Mouse (Mus musculus) heart, postnatal 0 days (tissue): Measurements from ENCODE around the gene Daglb. TPM values are rescaled to one million over a fixed set of nuclear protein-coding genes. Genes with fewer than 3 reads are reported as not detected.

ENCODE experiments used
- ATAC-seq: fragments of 200-750 bp; cut with Nextera tagmentation; 2 replicates; pipeline ENCODE4 v1.8.0; 2017; ENCODE audit warnings: low read depth, moderate number of reproducible peaks, moderate library complexity; ENCODE audit not compliant: insufficient read depth
- DNase-seq: peaks from one replicate; pipeline ENCODE4 v3.0.0-alpha.2; 2016; ENCODE audit warnings: low spot score
- H3K27ac ChIP-seq: fragments of 300-500 bp; sonication (generic); 2 replicates; pipeline ENCODE4 v1.5.1; 2014; ENCODE audit warnings: low read depth, mild to moderate bottlenecking
- H3K27me3 ChIP-seq: fragments of 300-500 bp; sonication (generic); 2 replicates; pipeline ENCODE4 v1.6.1; 2014; ENCODE audit warnings: low read length, mixed read lengths; ENCODE audit not compliant: control insufficient read depth, insufficient read depth
- H3K36me3 ChIP-seq: fragments of 300-500 bp; sonication (generic); replicated peaks from 2 replicates; pipeline ENCODE4 v1.6.1; 2014; ENCODE audit warnings: low read length, mixed read lengths; ENCODE audit not compliant: control insufficient read depth, insufficient read depth
- H3K4me1 ChIP-seq: fragments of 300-500 bp; sonication (generic); 2 replicates; pipeline ENCODE4 v1.6.1; 2014; ENCODE audit warnings: antibody characterized with exemption; ENCODE audit not compliant: control insufficient read depth, insufficient read depth
- H3K4me2 ChIP-seq: fragments of 300-500 bp; sonication (generic); 2 replicates; pipeline ENCODE4 v1.6.1; 2014; ENCODE audit warnings: low read depth, mild to moderate bottlenecking, low read length, moderate library complexity
- H3K4me3 ChIP-seq: fragments of 300-500 bp; sonication (generic); 2 replicates; pipeline ENCODE4 v1.5.1; 2014; ENCODE audit warnings: low read depth, low read length
- H3K9ac ChIP-seq: fragments of 300-500 bp; sonication (generic); replicated peaks from 2 replicates; pipeline ENCODE4 v1.6.1; 2014; ENCODE audit warnings: low read depth, low read length, mixed read lengths
- H3K9me3 ChIP-seq: fragments of 300-500 bp; sonication (generic); replicated peaks from 2 replicates; pipeline ENCODE4 v1.6.1; 2016; ENCODE audit warnings: low read length; ENCODE audit not compliant: control insufficient read depth
- CTCF ChIP-seq: IDR thresholded peaks from 2 replicates; pipeline ENCODE4 v1.5.1; 2016; ENCODE audit warnings: antibody characterized with exemption, control low read depth, low read depth
- EP300 ChIP-seq: IDR thresholded peaks from 2 replicates; pipeline ENCODE4 v1.6.1; 2016; ENCODE audit warnings: antibody characterized with exemption, low read depth
- WGBS: fragments of 180-500 bp; shearing (Covaris S2); extraction: QIAGEN DNeasy Blood & Tissue Kit; methylation state at CpG from one replicate; pipeline ENCODE4 v1.1.7; 2014; 5-methylcytosine and 5-hydroxymethylcytosine counted together
- polyA plus RNA-seq: library from polyadenylated mRNA; unstranded; fragments of >200 nt; fragmentation: Nextera tagmentation; extraction: Ambion mirVana; gene quantifications from 2 replicates; pipeline ENCODE4 v1.2.1, GENCODE M21; 2015
- total RNA-seq: library from RNA; depleted of rRNA; stranded (reverse); fragments of >200 nt; gene quantifications from 2 replicates; pipeline ENCODE4 v1.2.3, GENCODE M21; 2014; ENCODE audit warnings: low replicate concordance

Gene Daglb
- total and polyA plus RNA-seq, 2 experiments from 2014 or later: 8.0 to 11.3 TPM

DNA sequence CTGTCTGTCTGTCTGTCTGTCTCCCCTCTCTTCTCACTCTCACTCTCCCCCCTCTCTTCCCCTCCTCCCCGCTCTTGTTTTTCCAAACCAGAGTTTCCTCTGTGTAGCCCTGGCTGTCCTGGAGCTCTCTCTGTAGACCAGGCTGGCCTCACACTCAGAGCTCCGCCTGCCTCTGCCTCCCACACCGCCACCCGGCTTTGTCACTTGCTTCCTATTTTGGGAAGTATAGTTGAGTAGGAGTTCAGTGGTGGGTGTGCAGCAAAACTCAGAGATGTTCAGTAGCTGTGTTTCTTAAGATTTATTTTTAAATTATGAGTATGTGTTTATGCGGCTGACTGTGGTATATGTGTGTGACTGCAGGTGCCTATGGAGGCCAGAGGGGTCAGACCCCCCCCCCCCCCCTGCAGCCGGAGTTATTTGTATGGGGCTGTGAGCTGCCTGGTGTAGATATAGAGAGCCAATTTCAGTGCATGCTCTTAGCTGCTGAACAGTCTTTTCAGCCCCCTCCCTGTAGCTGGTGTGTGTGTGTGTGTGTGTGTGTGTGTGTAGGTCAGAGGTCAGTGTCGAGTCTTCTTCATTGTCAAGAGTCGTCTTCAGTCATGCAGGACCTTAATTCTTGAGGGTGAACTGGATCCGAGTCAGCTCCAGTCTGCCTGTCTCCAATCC, 7.7 kb downstream of the Daglb start:
- no peak for TF ChIP-seq EP300
- no peak for TF ChIP-seq CTCF
- no peak for DNase-seq
- Histone ChIP-seq H3K4me2 (no peak overlapping the region), H3K36me3 (peaks cover 32% of the 10 kb centered on the region), H3K4me3 (no peak overlapping the region), H3K27me3 (no peaks in the 10 kb centered on the region), H3K9me3 (no peaks in the 10 kb centered on the region), H3K4me1 (no peaks in the 10 kb centered on the region), H3K27ac (no peak overlapping the region), H3K9ac (no peak overlapping the region)
- 74% methylated on average over 9 of the region's 9 CpGs for WGBS
- ATAC-seq: no peak

- no peaks in the 10 kb centered on the region for H3K27me3 ChIP-seq
- H3K9ac ChIP-seq: no peak overlapping the region
- DNase-seq: no peak
- no peak for TF ChIP-seq EP300
- no peak for TF ChIP-seq CTCF
- H3K9me3 ChIP-seq: no peaks in the 10 kb centered on the region
- no peak for ATAC-seq
- H3K36me3 ChIP-seq: peaks cover 45% of the 10 kb centered on the region
- H3K4me2 ChIP-seq: no peak overlapping the region
- H3K4me1 ChIP-seq: no peaks in the 10 kb centered on the region
- 74% methylated on average over 20 of the region's 20 CpGs for WGBS
- no peak overlapping the region for H3K27ac ChIP-seq
- no peak overlapping the region for H3K4me3 ChIP-seq
Measured at GRCm38 (mm10) chr5:143475153-143475844, 10.9 kb downstream of the Daglb start.

GRCm38 (mm10) chr5:143476013-143476412, 11.6 kb downstream of the Daglb start:
- Histone ChIP-seq H3K27me3 (no peaks in the 10 kb centered on the region), H3K36me3 (peaks cover 45% of the 10 kb centered on the region), H3K27ac (no peak overlapping the region), H3K4me1 (no peaks in the 10 kb centered on the region), H3K9ac (no peak overlapping the region), H3K9me3 (no peaks in the 10 kb centered on the region), H3K4me2 (no peak overlapping the region), H3K4me3 (no peak overlapping the region)
- DNase-seq: no peak
- no peak for ATAC-seq
- TF ChIP-seq EP300 (no peak), CTCF (no peak)
- WGBS: 87% methylated on average over 6 of the region's 6 CpGs

DNA sequence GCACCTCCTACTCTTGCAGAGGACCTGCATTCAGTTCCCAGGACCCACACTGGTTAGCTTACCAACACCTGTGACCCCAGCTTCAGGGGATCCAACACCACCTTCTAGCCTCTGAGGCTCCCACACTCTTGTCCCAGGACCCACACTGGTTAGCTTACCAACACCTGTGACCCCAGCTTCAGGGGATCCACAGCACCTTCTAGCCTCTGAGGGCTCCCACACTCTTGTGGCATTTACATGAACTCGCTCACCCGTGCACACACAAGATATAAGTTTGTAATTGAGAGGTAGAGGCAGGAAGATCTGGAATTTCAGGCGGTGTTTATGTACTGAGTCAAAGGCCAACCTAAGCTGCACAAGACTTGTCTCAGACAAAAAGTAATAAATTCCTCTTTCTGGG, 13.5 kb downstream of the Daglb start:
- H3K4me1 ChIP-seq: no peaks in the 10 kb centered on the region
- TF ChIP-seq CTCF (no peak), EP300 (no peak)
- no peaks in the 10 kb centered on the region for H3K27me3 ChIP-seq
- DNase-seq: no peak
- no peak for ATAC-seq
- no peak overlapping the region for H3K27ac ChIP-seq
- H3K4me2 ChIP-seq: no peak overlapping the region
- H3K9ac ChIP-seq: no peak overlapping the region
- no peak overlapping the region for H3K4me3 ChIP-seq
- H3K9me3 ChIP-seq: no peaks in the 10 kb centered on the region
- 91% methylated on average over 3 of the region's 3 CpGs for WGBS
- H3K36me3 ChIP-seq: peaks cover 44% of the 10 kb centered on the region

GRCm38 (mm10) chr5:143484955-143485354, 20.6 kb downstream of the Daglb start:
- Histone ChIP-seq H3K4me2 (no peak overlapping the region), H3K9ac (no peak overlapping the region), H3K27ac (no peak overlapping the region), H3K36me3 (peaks cover 24% of the 10 kb centered on the region; the same call in 1 of the 2 replicates), H3K4me3 (no peak overlapping the region), H3K27me3 (no peaks in the 10 kb centered on the region), H3K4me1 (no peaks in the 10 kb centered on the region), H3K9me3 (no peaks in the 10 kb centered on the region)
- ATAC-seq (no peak), DNase-seq (no peak)
- 78% methylated on average over 5 of the region's 5 CpGs for WGBS
- TF ChIP-seq CTCF (no peak), EP300 (no peak)

DNA sequence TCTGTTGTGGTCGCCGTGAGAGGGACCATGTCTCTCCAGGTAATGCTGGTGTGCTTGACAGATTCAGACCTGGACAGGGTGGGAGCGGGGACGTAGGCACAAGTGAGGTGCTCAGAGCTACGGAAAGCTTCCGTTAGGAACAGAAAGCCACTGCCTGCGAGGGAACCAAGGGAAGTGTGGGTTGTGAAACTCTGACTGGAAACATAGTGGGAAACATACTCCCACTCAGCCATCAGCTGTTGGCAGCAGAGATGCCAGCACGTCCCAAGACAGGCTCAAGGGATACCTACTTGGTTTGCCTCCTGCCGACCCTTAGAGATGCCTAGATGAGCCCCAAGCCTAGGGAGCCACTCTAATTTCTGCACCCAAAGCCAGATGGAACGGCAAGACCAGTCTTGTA, 22.8 kb downstream of the Daglb start:
- H3K4me2 ChIP-seq: no peak overlapping the region
- no peak overlapping the region for H3K27ac ChIP-seq
- H3K4me3 ChIP-seq: no peak overlapping the region
- H3K9ac ChIP-seq: no peak overlapping the region
- WGBS: 84% methylated on average over 10 of the region's 10 CpGs
- TF ChIP-seq EP300: no peak
- no peak for TF ChIP-seq CTCF
- DNase-seq (no peak), ATAC-seq (no peak)
- H3K36me3 ChIP-seq: peaks cover 22% of the 10 kb centered on the region; the same call in 1 of the 2 replicates
- no peaks in the 10 kb centered on the region for H3K4me1 ChIP-seq
- no peaks in the 10 kb centered on the region for H3K9me3 ChIP-seq
- H3K27me3 ChIP-seq: no peaks in the 10 kb centered on the region
